Mouse (Mus musculus): ENCODE data around the gene Ntrk3. TPM values are rescaled to one million over a fixed set of nuclear protein-coding genes. Genes with fewer than 3 reads are reported as not detected.

Ntrk3 gene
- polyA plus RNA-seq, 1 experiment from 2014 or later: 0.16 TPM

DNA sequence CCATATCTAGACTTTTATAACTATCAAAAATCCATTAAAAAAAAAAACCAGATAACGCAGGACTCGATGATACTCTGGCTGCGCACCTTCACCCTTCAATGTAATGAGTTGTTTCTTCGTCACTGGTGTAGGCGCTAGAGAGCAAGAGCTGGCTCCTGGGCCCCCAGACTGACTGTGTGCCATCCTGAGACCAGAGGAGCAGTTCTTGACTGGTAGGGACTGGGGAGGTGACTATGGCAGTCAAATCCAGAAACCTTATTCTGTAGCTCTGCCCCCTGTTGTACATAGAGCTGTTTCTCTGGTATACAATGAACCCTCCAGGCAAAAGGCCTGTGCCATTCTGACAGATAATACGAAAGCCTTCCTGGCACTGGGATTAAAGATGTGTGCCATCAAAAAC is 616 bp downstream of the Ntrk3 start:
- no peaks in the 10 kb centered on the region for H3K4me1 ChIP-seq (ENCODE audit: control insufficient read depth, insufficient read depth, low read length)
- no peaks in the 10 kb centered on the region for H3K27me3 ChIP-seq (ENCODE audit: control insufficient read depth, insufficient read depth, low read length)
- WGBS: 93% methylated on average over 6 of the region's 6 CpGs
- no peak overlapping the region for H3K4me2 ChIP-seq (ENCODE audit: low read depth, severe bottlenecking)
- no peak overlapping the region for H3K9ac ChIP-seq (ENCODE audit: low read length)
- H3K4me3 ChIP-seq (ENCODE audit: low read depth, low read length): no peak overlapping the region
- DNase-seq (ENCODE audit: low spot score): no peak
- H3K36me3 ChIP-seq (ENCODE audit: control insufficient read depth, insufficient read depth, low read length): no peaks in the 10 kb centered on the region
- ATAC-seq (ENCODE audit: insufficient number of reproducible peaks, low FRiP score, low TSS enrichment, low read depth): no peak
- H3K27ac ChIP-seq (replicated peaks; ENCODE audit: low read depth, low read length): no peak overlapping the region
- no peaks in the 10 kb centered on the region for H3K9me3 ChIP-seq (ENCODE audit: control insufficient read depth, low read length)

- H3K27me3 ChIP-seq (ENCODE audit: control insufficient read depth, insufficient read depth, low read length): no peaks in the 10 kb centered on the region
- 83% methylated on average over 8 of the region's 8 CpGs for WGBS
- H3K9ac ChIP-seq (ENCODE audit: low read length): no peak overlapping the region
- H3K4me2 ChIP-seq (ENCODE audit: low read depth, severe bottlenecking): no peak overlapping the region
- DNase-seq (ENCODE audit: low spot score): no peak
- no peaks in the 10 kb centered on the region for H3K9me3 ChIP-seq (ENCODE audit: control insufficient read depth, low read length)
- H3K4me3 ChIP-seq (ENCODE audit: low read depth, low read length): no peak overlapping the region
- H3K27ac ChIP-seq (replicated peaks; ENCODE audit: low read depth, low read length): no peak overlapping the region
- no peak for ATAC-seq (ENCODE audit: insufficient number of reproducible peaks, low FRiP score, low TSS enrichment, low read depth)
- no peaks in the 10 kb centered on the region for H3K36me3 ChIP-seq (ENCODE audit: control insufficient read depth, insufficient read depth, low read length)
- H3K4me1 ChIP-seq (ENCODE audit: control insufficient read depth, insufficient read depth, low read length): no peaks in the 10 kb centered on the region
Observed at GRCm38 (mm10) chr7:78731391-78731790, 6.4 kb downstream of the Ntrk3 start.

- ATAC-seq (ENCODE audit: insufficient number of reproducible peaks, low FRiP score, low TSS enrichment, low read depth) (no peak), DNase-seq (ENCODE audit: low spot score) (no peak)
- 84% methylated on average over 4 of the region's 4 CpGs for WGBS
- H3K27me3 ChIP-seq (ENCODE audit: control insufficient read depth, insufficient read depth, low read length): no peaks in the 10 kb centered on the region
- H3K4me1 ChIP-seq (ENCODE audit: control insufficient read depth, insufficient read depth, low read length): no peaks in the 10 kb centered on the region
- H3K36me3 ChIP-seq (ENCODE audit: control insufficient read depth, insufficient read depth, low read length): no peaks in the 10 kb centered on the region
- no peak overlapping the region for H3K9ac ChIP-seq (ENCODE audit: low read length)
- H3K9me3 ChIP-seq (ENCODE audit: control insufficient read depth, low read length): no peaks in the 10 kb centered on the region
- H3K27ac ChIP-seq (replicated peaks; ENCODE audit: low read depth, low read length): no peak overlapping the region
- H3K4me2 ChIP-seq (ENCODE audit: low read depth, severe bottlenecking): no peak overlapping the region
- no peak overlapping the region for H3K4me3 ChIP-seq (ENCODE audit: low read depth, low read length)
Observed at GRCm38 (mm10) chr7:78724591-78724990, 13.2 kb downstream of the Ntrk3 start.

DNA sequence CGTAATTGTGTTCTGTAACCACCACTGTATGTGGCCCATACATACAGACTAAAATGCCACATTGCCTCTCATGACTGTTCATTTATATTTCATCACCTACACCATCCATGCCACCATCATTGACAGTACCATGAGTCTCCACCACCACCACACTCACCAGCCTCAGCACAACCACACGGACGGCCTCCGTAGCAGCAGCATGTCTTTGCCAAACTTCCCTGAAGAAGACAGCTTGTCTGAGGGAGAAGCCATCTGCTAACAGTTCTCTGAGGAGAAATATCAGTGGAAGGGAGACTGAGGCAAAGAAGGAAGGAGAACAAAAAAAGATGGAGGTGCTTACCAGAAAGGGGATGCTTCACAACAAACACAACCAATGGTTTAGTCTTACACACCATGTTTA is 15.8 kb downstream of the Ntrk3 start:
- Histone ChIP-seq H3K27me3 (ENCODE audit: control insufficient read depth, insufficient read depth, low read length) (no peaks in the 10 kb centered on the region), H3K4me1 (ENCODE audit: control insufficient read depth, insufficient read depth, low read length) (no peaks in the 10 kb centered on the region), H3K4me3 (ENCODE audit: low read depth, low read length) (no peak overlapping the region), H3K36me3 (ENCODE audit: control insufficient read depth, insufficient read depth, low read length) (no peaks in the 10 kb centered on the region), H3K9me3 (ENCODE audit: control insufficient read depth, low read length) (no peaks in the 10 kb centered on the region), H3K27ac (replicated peaks; ENCODE audit: low read depth, low read length) (no peak overlapping the region), H3K4me2 (ENCODE audit: low read depth, severe bottlenecking) (no peak overlapping the region), H3K9ac (ENCODE audit: low read length) (no peak overlapping the region)
- ATAC-seq (ENCODE audit: insufficient number of reproducible peaks, low FRiP score, low TSS enrichment, low read depth): no peak
- WGBS: 88% methylated on average over 4 of the region's 4 CpGs
- no peak for DNase-seq (ENCODE audit: low spot score)

DNA sequence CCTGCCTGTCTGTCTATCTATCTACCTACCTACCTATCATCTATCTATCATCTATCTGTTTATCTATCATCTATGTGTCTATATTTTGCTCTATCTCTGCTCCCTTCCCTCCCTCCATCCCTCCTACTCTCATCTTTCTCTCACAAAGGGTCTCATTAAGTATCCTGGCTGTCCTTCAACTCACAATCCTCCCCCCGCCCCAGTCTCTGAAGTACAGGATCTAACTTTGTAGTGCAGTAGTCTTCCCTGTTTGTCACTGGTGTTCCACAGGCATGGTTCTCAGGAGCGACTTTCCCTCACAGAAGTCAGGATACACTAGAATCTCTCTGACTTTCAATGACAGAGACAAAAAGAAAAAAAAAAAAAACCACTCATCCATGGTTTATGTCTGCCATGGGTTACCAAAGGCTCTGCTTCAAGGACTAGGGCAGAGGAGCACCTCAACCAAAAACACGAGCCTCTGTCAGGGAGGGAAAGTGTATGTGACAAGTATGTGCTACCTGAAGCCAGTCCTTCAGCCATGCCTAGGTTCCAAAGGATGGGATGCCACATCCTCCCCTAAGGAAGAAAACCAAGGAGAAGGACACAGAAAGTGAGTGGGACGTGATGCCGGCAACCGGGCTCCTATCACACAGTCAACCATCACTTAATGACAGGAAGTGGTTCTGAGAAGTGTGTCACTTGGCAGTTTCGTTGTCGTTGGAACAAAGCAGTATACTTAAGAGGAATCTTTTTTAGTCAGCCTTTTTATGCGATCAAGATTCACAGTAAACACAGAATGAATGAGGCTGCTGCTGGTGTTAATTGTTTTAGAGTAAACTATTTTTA is 16.6 kb downstream of the Ntrk3 start:
- 86% methylated on average over 9 of the region's 9 CpGs for WGBS
- no peak overlapping the region for H3K4me3 ChIP-seq (ENCODE audit: low read depth, low read length)

DNA sequence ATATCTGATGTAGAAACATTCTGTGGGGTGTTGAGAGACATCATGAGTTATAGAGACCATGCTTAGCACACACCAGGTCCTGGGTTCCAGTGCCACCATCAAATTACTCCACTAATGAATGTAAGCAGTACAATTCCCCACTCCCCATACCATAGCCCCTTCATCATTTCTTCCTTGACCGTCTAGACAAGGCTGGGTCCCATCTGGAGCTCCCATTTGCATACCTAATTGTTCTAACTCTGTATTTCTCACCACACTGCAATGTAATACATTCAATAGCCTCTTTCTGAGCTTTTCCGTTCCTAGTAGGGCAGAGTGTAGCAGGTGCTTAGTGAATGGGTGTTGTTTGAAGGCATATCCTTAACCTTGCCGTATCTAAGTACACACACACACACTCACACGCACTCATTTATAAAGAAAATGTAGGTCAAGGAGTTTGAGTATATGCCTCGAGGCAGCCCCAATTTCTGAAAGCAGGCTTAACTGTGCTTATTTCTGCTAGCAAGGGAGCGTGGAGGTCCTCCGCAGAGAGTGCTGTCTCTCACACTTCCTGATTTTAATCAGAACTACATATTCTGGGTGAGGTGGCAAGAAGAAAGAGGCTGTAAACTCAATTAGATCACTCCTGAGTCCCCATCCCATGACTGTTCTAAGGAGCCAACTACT is 17.9 kb downstream of the Ntrk3 start:
- no peak overlapping the region for H3K4me3 ChIP-seq (ENCODE audit: low read depth, low read length)
- H3K4me2 ChIP-seq (ENCODE audit: low read depth, severe bottlenecking): no peak overlapping the region
- H3K9ac ChIP-seq (ENCODE audit: low read length): no peak overlapping the region
- H3K36me3 ChIP-seq (ENCODE audit: control insufficient read depth, insufficient read depth, low read length): no peaks in the 10 kb centered on the region
- H3K9me3 ChIP-seq (ENCODE audit: control insufficient read depth, low read length): no peaks in the 10 kb centered on the region
- H3K27me3 ChIP-seq (ENCODE audit: control insufficient read depth, insufficient read depth, low read length): no peaks in the 10 kb centered on the region
- no peak for ATAC-seq (ENCODE audit: insufficient number of reproducible peaks, low FRiP score, low TSS enrichment, low read depth)
- no peak for DNase-seq (ENCODE audit: low spot score)
- 86% methylated on average over 7 of the region's 7 CpGs for WGBS
- no peak overlapping the region for H3K27ac ChIP-seq (replicated peaks; ENCODE audit: low read depth, low read length)
- H3K4me1 ChIP-seq (ENCODE audit: control insufficient read depth, insufficient read depth, low read length): no peaks in the 10 kb centered on the region

More for the DNA sequence above, 16.6 kb downstream of the Ntrk3 start:
- no peak overlapping the region for H3K9ac ChIP-seq (ENCODE audit: low read length)
- no peaks in the 10 kb centered on the region for H3K4me1 ChIP-seq (ENCODE audit: control insufficient read depth, insufficient read depth, low read length)
- H3K9me3 ChIP-seq (ENCODE audit: control insufficient read depth, low read length): no peaks in the 10 kb centered on the region
- no peak overlapping the region for H3K4me2 ChIP-seq (ENCODE audit: low read depth, severe bottlenecking)
- no peak for ATAC-seq (ENCODE audit: insufficient number of reproducible peaks, low FRiP score, low TSS enrichment, low read depth)
- no peaks in the 10 kb centered on the region for H3K36me3 ChIP-seq (ENCODE audit: control insufficient read depth, insufficient read depth, low read length)
- DNase-seq (ENCODE audit: low spot score): no peak
- H3K27me3 ChIP-seq (ENCODE audit: control insufficient read depth, insufficient read depth, low read length): no peaks in the 10 kb centered on the region
- no peak overlapping the region for H3K27ac ChIP-seq (replicated peaks; ENCODE audit: low read depth, low read length)

DNA sequence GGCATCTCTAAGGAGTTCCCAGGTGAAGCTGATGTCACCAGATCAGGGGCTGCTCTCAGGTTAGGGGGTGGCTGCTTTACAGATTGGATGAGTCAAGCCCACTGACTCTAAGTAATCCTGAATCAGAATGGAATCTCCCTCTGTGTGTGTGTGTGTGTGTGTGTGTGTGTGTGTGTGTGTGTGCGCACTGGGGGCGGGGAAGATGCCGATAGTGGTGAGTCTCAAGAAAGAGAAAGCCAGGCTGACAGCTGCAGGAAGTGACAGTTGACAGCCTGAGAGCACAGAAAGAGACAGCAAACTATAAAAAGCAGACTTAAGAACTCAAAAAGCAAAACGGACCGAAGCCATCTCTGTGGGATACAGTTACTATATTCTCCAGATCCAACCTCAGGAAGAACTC is 18.7 kb downstream of the Ntrk3 start:
- Histone ChIP-seq H3K36me3 (ENCODE audit: control insufficient read depth, insufficient read depth, low read length) (no peaks in the 10 kb centered on the region), H3K4me2 (ENCODE audit: low read depth, severe bottlenecking) (no peak overlapping the region), H3K27me3 (ENCODE audit: control insufficient read depth, insufficient read depth, low read length) (no peaks in the 10 kb centered on the region), H3K4me3 (ENCODE audit: low read depth, low read length) (no peak overlapping the region), H3K4me1 (ENCODE audit: control insufficient read depth, insufficient read depth, low read length) (no peaks in the 10 kb centered on the region), H3K27ac (replicated peaks; ENCODE audit: low read depth, low read length) (no peak overlapping the region), H3K9me3 (ENCODE audit: control insufficient read depth, low read length) (no peaks in the 10 kb centered on the region; the same call in 1 of the 2 replicates), H3K9ac (ENCODE audit: low read length) (no peak overlapping the region)
- DNase-seq (ENCODE audit: low spot score) (no peak), ATAC-seq (ENCODE audit: insufficient number of reproducible peaks, low FRiP score, low TSS enrichment, low read depth) (no peak)
- WGBS: 93% methylated on average over 5 of the region's 5 CpGs

DNA sequence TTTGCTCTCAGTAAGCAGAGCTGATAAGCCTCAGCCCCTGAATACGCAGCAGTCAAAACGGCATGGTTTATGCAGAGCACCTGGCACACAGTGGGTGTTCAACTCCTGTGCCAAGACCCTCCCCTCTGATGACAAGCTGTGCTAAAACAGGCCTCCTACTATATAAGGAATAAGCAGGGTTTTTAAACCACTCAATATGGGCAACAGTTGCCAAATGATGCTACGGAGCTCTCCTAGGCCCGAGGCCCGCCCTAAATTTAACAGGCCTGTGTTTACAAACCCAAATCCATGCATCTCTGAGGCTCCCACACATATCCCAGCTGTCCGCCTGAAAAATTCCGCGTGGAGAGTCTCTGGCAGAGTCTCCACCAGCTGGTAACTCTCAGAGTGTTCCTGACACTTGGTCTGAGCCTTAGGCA is 19.6 kb downstream of the Ntrk3 start:
- H3K4me1 ChIP-seq (ENCODE audit: control insufficient read depth, insufficient read depth, low read length): no peaks in the 10 kb centered on the region
- H3K9me3 ChIP-seq (ENCODE audit: control insufficient read depth, low read length): no peaks in the 10 kb centered on the region; the same call in 1 of the 2 replicates
- H3K4me2 ChIP-seq (ENCODE audit: low read depth, severe bottlenecking): no peak overlapping the region
- H3K27ac ChIP-seq (replicated peaks; ENCODE audit: low read depth, low read length): no peak overlapping the region
- no peak overlapping the region for H3K4me3 ChIP-seq (ENCODE audit: low read depth, low read length)
- no peaks in the 10 kb centered on the region for H3K36me3 ChIP-seq (ENCODE audit: control insufficient read depth, insufficient read depth, low read length)
- H3K27me3 ChIP-seq (ENCODE audit: control insufficient read depth, insufficient read depth, low read length): no peaks in the 10 kb centered on the region
- H3K9ac ChIP-seq (ENCODE audit: low read length): no peak overlapping the region
- WGBS: 79% methylated on average over 8 of the region's 8 CpGs
- DNase-seq (ENCODE audit: low spot score) (no peak), ATAC-seq (ENCODE audit: insufficient number of reproducible peaks, low FRiP score, low TSS enrichment, low read depth) (no peak)
